Mouse (Mus musculus) thymus, adult 2 months (tissue): ENCODE measurements around the gene Kndc1.

Experiments used
- CTCF ChIP-seq: fragments of 200-500 bp; IDR thresholded peaks from 2 replicates; pipeline ENCODE4 v1.5.1; 2012; ENCODE audit warnings: mild to moderate bottlenecking, control low read depth, low read length, moderate library complexity, borderline replicate concordance; ENCODE audit not compliant: control insufficient read depth, poor library complexity, insufficient read depth; ENCODE audit errors: extremely low read depth
- POLR2A ChIP-seq: fragments of 200-500 bp; IDR thresholded peaks from 2 replicates; pipeline ENCODE4 v1.6.1; 2012; ENCODE audit warnings: mild to moderate bottlenecking, low read length, control low read depth, moderate library complexity; ENCODE audit not compliant: control insufficient read depth, poor library complexity, insufficient read depth; ENCODE audit errors: extremely low read depth

GRCm38 (mm10) chr7:139946032-139946431 is 51.5 kb downstream of the Kndc1 start:
- no peak for TF ChIP-seq CTCF
- no peak for TF ChIP-seq POLR2A
